Mouse (Mus musculus) NIH3T3 (cell line): ENCODE results near the gene Ehd4.

Experiments
- DNase-seq: peaks from one replicate; pipeline ENCODE4 v3.0.0-alpha.2; 2012; ENCODE audit warnings: low read depth

Ehd4 gene

GRCm38 (mm10) chr2:120144390-120144789 is 10.0 kb downstream of the Ehd4 start:
- DNase-seq, result no peak

- DNase-seq, result no peak
Observed at GRCm38 (mm10) chr2:120142336-120142735, 12.1 kb downstream of the Ehd4 start.

GRCm38 (mm10) chr2:120141671-120142070 is 12.7 kb downstream of the Ehd4 start:
- DNase-seq, result no peak

GRCm38 (mm10) chr2:120140326-120140725 is 14.1 kb downstream of the Ehd4 start:
- DNase-seq, result no peak

- DNase-seq, result no peak
Observed at GRCm38 (mm10) chr2:120139091-120139490, 15.3 kb downstream of the Ehd4 start.

GRCm38 (mm10) chr2:120137281-120137680 is 17.1 kb downstream of the Ehd4 start:
- DNase-seq, result no peak

GRCm38 (mm10) chr2:120134453-120135075 is 19.8 kb downstream of the Ehd4 start:
- no peak for DNase-seq

- DNase-seq, result peak; percentile 62
Observed at GRCm38 (mm10) chr2:120131881-120132280, 22.5 kb downstream of the Ehd4 start.

- no peak for DNase-seq
Observed at GRCm38 (mm10) chr2:120129252-120129908, 25.0 kb downstream of the Ehd4 start.

GRCm38 (mm10) chr2:120128611-120129051 is 25.8 kb downstream of the Ehd4 start:
- DNase-seq, result peak; percentile 71

- DNase-seq, result no peak
Observed at GRCm38 (mm10) chr2:120128011-120128410, 26.4 kb downstream of the Ehd4 start.

- DNase-seq, result no peak
Observed at GRCm38 (mm10) chr2:120126901-120127300, 27.5 kb downstream of the Ehd4 start.

GRCm38 (mm10) chr2:120126408-120126807 is 28.0 kb downstream of the Ehd4 start:
- no peak for DNase-seq

GRCm38 (mm10) chr2:120125461-120125860 is 28.9 kb downstream of the Ehd4 start:
- no peak for DNase-seq

GRCm38 (mm10) chr2:120124946-120125345 is 29.5 kb downstream of the Ehd4 start:
- no peak for DNase-seq

- DNase-seq, result no peak
Observed at GRCm38 (mm10) chr2:120124096-120124495, 30.3 kb downstream of the Ehd4 start.

- no peak for DNase-seq
Observed at GRCm38 (mm10) chr2:120122983-120123382, 31.4 kb downstream of the Ehd4 start.

- no peak for DNase-seq
Observed at GRCm38 (mm10) chr2:120117346-120117745, 37.1 kb downstream of the Ehd4 start.

GRCm38 (mm10) chr2:120116362-120116761 is 38.0 kb downstream of the Ehd4 start:
- no peak for DNase-seq

- DNase-seq, result no peak
Observed at GRCm38 (mm10) chr2:120114977-120115376, 39.4 kb downstream of the Ehd4 start.

- no peak for DNase-seq
Observed at GRCm38 (mm10) chr2:120113963-120114362, 40.4 kb downstream of the Ehd4 start.

- DNase-seq, result peak; percentile 87
Observed at GRCm38 (mm10) chr2:120113476-120113875, 40.9 kb downstream of the Ehd4 start.

- DNase-seq, result no peak
Observed at GRCm38 (mm10) chr2:120111596-120111995, 42.8 kb downstream of the Ehd4 start.

- no peak for DNase-seq
Observed at GRCm38 (mm10) chr2:120111172-120111571, 43.2 kb downstream of the Ehd4 start.
